Mouse (Mus musculus): Measurements from ENCODE around the gene 2510039O18Rik. TPM values are rescaled to one million over a fixed set of nuclear protein-coding genes. Genes with fewer than 3 reads are reported as not detected.

2510039O18Rik gene
- polyA plus RNA-seq, 1 experiment from 2014 or later, result 15.3 TPM

DNA sequence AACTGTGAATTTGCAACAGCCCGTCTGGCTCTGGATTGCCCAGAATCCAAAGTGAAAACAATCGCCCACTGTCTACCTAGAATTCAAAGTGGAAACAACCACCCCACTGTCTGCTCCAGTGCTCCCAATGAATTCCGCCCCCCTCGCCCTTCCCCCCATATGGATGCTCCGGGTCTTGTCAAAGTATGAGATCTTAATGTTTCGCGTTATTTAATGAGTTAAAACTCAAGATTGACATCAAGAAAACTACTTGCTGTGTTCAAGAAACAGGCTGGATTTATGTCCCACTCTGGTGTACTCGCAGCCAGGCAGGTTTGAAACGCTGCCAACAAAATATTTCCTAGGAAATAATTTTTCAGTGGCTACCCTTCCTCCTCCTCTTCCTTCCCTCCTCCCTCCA, 584 bp upstream of the 2510039O18Rik start:
- H3K36me3 ChIP-seq (ENCODE audit: control insufficient read depth, insufficient read depth, low read length), result peaks cover 7% of the 10 kb centered on the region; the same call in 1 of the 2 replicates
- H3K4me1 ChIP-seq (ENCODE audit: control insufficient read depth, insufficient read depth, low read length), result peaks cover 14% of the 10 kb centered on the region
- ATAC-seq (ENCODE audit: low FRiP score) (peak; percentile 23; the same call in 1 of the 2 replicates), DNase-seq (ENCODE audit: low spot score, missing footprints) (no peak)
- 63% methylated on average over 9 of the region's 9 CpGs for WGBS
- H3K27ac ChIP-seq (ENCODE audit: low read depth, low read length), result peak overlapping the region; percentile 26; the same call in 1 of the 2 replicates
- no peak overlapping the region for H3K4me3 ChIP-seq (ENCODE audit: low read depth, low read length)
- H3K9ac ChIP-seq (ENCODE audit: low read length), result no peak overlapping the region
- no peak overlapping the region for H3K4me2 ChIP-seq
- no peaks in the 10 kb centered on the region for H3K9me3 ChIP-seq (ENCODE audit: control insufficient read depth, low read length)
- H3K27me3 ChIP-seq (ENCODE audit: control insufficient read depth, insufficient read depth, low read length), result no peaks in the 10 kb centered on the region; the same call in 1 of the 2 replicates

DNA sequence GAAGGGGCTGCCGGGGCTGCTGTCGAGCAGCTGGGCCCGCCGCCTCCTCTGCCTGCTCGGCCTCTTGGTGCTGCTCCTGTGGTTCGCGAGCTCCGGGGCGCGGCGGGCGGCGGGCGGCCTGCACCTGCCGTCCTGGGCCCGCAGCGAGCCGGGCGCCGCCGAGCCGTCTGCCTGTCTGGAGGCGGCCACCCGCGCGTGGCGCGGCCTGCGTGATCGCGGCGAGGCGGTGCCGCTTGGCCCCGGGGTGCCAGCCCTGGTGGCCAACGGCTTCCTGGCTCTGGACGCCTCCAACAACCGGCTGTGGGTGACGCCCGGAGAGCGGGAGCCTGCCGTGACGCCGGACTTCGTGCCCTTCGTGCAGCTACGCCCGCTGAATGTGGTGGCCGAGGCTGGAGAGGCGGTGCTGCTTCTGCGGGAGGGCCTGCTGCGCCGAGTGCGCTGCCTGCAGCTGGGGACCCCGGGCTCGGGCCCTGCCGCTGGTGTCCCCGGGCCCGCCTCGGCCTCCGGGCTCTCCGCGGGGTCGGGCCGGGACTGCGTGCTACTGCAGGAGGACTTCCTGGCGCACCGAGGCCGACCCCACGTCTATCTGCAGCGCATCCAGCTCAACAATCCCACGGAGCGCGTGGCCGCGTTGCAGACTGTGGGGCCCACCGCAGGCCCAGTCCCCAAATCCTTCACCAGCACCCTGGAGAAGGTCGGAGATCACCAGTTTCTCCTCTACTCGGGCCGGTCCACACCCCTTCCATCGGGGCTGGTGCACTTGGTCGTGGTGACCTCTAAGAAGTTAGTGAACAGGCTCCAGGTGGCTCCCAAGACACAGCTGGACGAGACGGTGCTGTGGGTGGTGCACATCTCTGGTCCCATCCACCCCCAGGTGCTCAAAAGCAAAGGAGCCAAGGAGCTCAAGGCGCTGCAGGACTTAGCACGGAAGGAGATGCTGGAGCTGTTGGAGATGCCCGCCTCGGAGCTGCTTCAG, 638 bp downstream of the 2510039O18Rik start:
- H3K36me3 ChIP-seq (ENCODE audit: control insufficient read depth, insufficient read depth, low read length), result peaks cover 14% of the 10 kb centered on the region; the same call in 1 of the 2 replicates
- H3K4me3 ChIP-seq (ENCODE audit: low read depth, low read length), result peak overlapping the region; percentile 97
- H3K27ac ChIP-seq (ENCODE audit: low read depth, low read length), result 0 out of 2 replicates have a peak overlapping the region, but pooled peaks have one; percentile 5
- H3K9ac ChIP-seq (ENCODE audit: low read length), result peak overlapping the region; percentile 84
- H3K9me3 ChIP-seq (ENCODE audit: control insufficient read depth, low read length), result no peaks in the 10 kb centered on the region
- H3K4me1 ChIP-seq (ENCODE audit: control insufficient read depth, insufficient read depth, low read length), result peaks cover 14% of the 10 kb centered on the region
- no peaks in the 10 kb centered on the region; the same call in 1 of the 2 replicates for H3K27me3 ChIP-seq (ENCODE audit: control insufficient read depth, insufficient read depth, low read length)
- DNase-seq (ENCODE audit: low spot score, missing footprints) (no peak), ATAC-seq (ENCODE audit: low FRiP score) (peak; percentile 67)
- 9% methylated on average over 72 of the region's 88 CpGs for WGBS
- H3K4me2 ChIP-seq, result peak overlapping the region; percentile 100

GRCm38 (mm10) chr4:147943005-147943404, 2.3 kb downstream of the 2510039O18Rik start:
- Histone ChIP-seq H3K4me2 (no peak overlapping the region), H3K9me3 (ENCODE audit: control insufficient read depth, low read length) (no peaks in the 10 kb centered on the region), H3K4me3 (ENCODE audit: low read depth, low read length) (no peak overlapping the region), H3K36me3 (ENCODE audit: control insufficient read depth, insufficient read depth, low read length) (peaks cover 23% of the 10 kb centered on the region), H3K9ac (ENCODE audit: low read length) (no peak overlapping the region), H3K27ac (ENCODE audit: low read depth, low read length) (no peak overlapping the region), H3K27me3 (ENCODE audit: control insufficient read depth, insufficient read depth, low read length) (no peaks in the 10 kb centered on the region), H3K4me1 (ENCODE audit: control insufficient read depth, insufficient read depth, low read length) (peaks cover 14% of the 10 kb centered on the region)
- DNase-seq (ENCODE audit: low spot score, missing footprints), result no peak
- 94% methylated on average over 1 of the region's 1 CpGs for WGBS
- ATAC-seq (ENCODE audit: low FRiP score), result no peak

- Histone ChIP-seq H3K9ac (ENCODE audit: low read length) (no peak overlapping the region), H3K4me1 (ENCODE audit: control insufficient read depth, insufficient read depth, low read length) (0 out of 2 replicates have a peak, but pooled peaks cover 3% of the 10 kb centered on the region), H3K9me3 (ENCODE audit: control insufficient read depth, low read length) (no peaks in the 10 kb centered on the region), H3K36me3 (ENCODE audit: control insufficient read depth, insufficient read depth, low read length) (peaks cover 23% of the 10 kb centered on the region), H3K27ac (ENCODE audit: low read depth, low read length) (no peak overlapping the region), H3K4me2 (no peak overlapping the region), H3K4me3 (ENCODE audit: low read depth, low read length) (no peak overlapping the region), H3K27me3 (ENCODE audit: control insufficient read depth, insufficient read depth, low read length) (no peaks in the 10 kb centered on the region)
- DNase-seq (ENCODE audit: low spot score, missing footprints) (no peak), ATAC-seq (ENCODE audit: low FRiP score) (no peak)
- WGBS, result 56% methylated on average over 2 of the region's 2 CpGs
Observed at GRCm38 (mm10) chr4:147947511-147947910, 6.8 kb downstream of the 2510039O18Rik start.

GRCm38 (mm10) chr4:147953590-147953989, 12.9 kb downstream of the 2510039O18Rik start:
- Histone ChIP-seq H3K4me1 (ENCODE audit: control insufficient read depth, insufficient read depth, low read length) (no peaks in the 10 kb centered on the region), H3K9ac (ENCODE audit: low read length) (no peak overlapping the region), H3K4me3 (ENCODE audit: low read depth, low read length) (no peak overlapping the region), H3K9me3 (ENCODE audit: control insufficient read depth, low read length) (no peaks in the 10 kb centered on the region), H3K27me3 (ENCODE audit: control insufficient read depth, insufficient read depth, low read length) (no peaks in the 10 kb centered on the region), H3K36me3 (ENCODE audit: control insufficient read depth, insufficient read depth, low read length) (no peaks in the 10 kb centered on the region), H3K27ac (ENCODE audit: low read depth, low read length) (no peak overlapping the region), H3K4me2 (no peak overlapping the region)
- ATAC-seq (ENCODE audit: low FRiP score), result peak; percentile 52; the same call in 1 of the 2 replicates
- WGBS, result 10% methylated on average over 4 of the region's 4 CpGs
- peak; percentile 89 for DNase-seq (ENCODE audit: low spot score, missing footprints)

DNA sequence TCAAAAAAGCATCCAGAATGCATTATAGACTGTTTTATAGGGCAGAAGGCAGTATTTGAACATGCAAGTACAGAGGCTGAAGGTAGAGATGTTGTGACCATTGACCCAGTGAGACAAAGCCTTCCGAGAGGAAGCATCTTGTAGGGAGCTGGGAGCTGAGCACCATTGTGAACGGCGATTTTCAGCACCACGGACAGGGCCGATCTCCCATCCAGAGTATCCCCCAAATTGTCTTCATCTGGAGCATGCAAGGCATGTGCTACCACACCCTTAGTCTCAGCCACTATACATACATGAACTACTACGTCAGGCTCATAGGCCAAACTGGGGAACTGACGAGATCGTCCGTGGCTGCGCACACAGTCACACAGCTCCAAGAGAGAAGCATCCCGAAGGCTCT, 16.4 kb downstream of the 2510039O18Rik start:
- no peak for ATAC-seq (ENCODE audit: low FRiP score)
- Histone ChIP-seq H3K4me1 (ENCODE audit: control insufficient read depth, insufficient read depth, low read length) (no peaks in the 10 kb centered on the region), H3K27me3 (ENCODE audit: control insufficient read depth, insufficient read depth, low read length) (no peaks in the 10 kb centered on the region), H3K36me3 (ENCODE audit: control insufficient read depth, insufficient read depth, low read length) (no peaks in the 10 kb centered on the region), H3K4me3 (ENCODE audit: low read depth, low read length) (no peak overlapping the region), H3K4me2 (no peak overlapping the region), H3K27ac (ENCODE audit: low read depth, low read length) (no peak overlapping the region), H3K9ac (ENCODE audit: low read length) (no peak overlapping the region), H3K9me3 (ENCODE audit: control insufficient read depth, low read length) (no peaks in the 10 kb centered on the region)
- peak; percentile 89 for DNase-seq (ENCODE audit: low spot score, missing footprints)
- WGBS, result 40% methylated on average over 11 of the region's 11 CpGs

DNA sequence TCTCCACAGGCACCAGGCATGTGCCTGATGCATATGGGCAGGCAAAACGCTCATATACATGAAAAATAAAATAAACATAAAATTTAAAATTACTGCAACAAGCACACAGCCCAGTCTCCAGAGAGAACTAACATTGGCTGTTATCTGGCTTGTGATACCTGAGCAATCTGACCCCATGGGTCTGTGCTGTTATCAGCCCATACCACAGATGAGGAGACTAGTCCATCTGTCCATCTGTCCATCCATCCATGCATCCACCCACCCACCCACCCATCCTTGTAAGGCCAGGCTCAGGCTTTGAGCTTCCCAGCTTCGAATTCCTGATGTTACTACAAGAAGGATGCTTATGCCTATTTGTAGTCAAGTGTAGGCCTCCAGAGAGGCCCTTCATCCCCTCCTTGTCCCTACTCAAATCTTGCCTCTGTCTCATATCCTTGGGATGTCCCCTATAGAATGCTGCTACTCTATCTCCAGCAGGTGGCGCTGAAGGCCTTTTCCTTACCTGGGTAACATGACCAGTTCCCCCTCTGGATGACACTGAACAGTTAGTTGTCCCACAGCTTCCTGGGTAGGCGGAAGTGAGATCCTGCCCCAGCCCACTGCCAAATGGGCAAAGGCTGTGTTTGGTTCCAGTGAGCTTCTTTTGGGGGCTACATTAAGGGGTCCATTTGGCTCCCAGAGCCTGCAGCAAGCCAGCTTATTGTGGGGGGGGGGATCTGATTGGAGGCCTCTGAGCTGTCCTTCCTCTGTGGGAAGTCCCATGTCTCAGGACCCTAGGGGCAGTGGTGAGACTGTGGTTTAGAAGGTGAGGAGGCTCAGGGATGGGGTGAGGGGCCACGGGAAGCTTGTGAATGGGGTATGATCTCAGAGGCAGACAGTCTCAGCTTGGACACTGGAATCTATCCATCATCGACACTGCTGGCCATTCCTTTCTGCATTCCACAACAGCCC, 19.5 kb downstream of the 2510039O18Rik start:
- WGBS, result 46% methylated on average over 6 of the region's 6 CpGs
- ATAC-seq (ENCODE audit: low FRiP score) (peak; percentile 88), DNase-seq (ENCODE audit: low spot score, missing footprints) (peak; percentile 94)
- H3K4me2 ChIP-seq, result no peak overlapping the region
- H3K9me3 ChIP-seq (ENCODE audit: control insufficient read depth, low read length), result no peaks in the 10 kb centered on the region
- no peak overlapping the region for H3K27ac ChIP-seq (ENCODE audit: low read depth, low read length)
- H3K9ac ChIP-seq (ENCODE audit: low read length), result no peak overlapping the region
- H3K36me3 ChIP-seq (ENCODE audit: control insufficient read depth, insufficient read depth, low read length), result no peaks in the 10 kb centered on the region
- H3K4me3 ChIP-seq (ENCODE audit: low read depth, low read length), result no peak overlapping the region
- H3K27me3 ChIP-seq (ENCODE audit: control insufficient read depth, insufficient read depth, low read length), result no peaks in the 10 kb centered on the region
- no peaks in the 10 kb centered on the region for H3K4me1 ChIP-seq (ENCODE audit: control insufficient read depth, insufficient read depth, low read length)

GRCm38 (mm10) chr4:147962781-147963180, 22.1 kb downstream of the 2510039O18Rik start:
- H3K27ac ChIP-seq (ENCODE audit: low read depth, low read length), result no peak overlapping the region
- WGBS, result 61% methylated on average over 6 of the region's 6 CpGs
- no peaks in the 10 kb centered on the region for H3K36me3 ChIP-seq (ENCODE audit: control insufficient read depth, insufficient read depth, low read length)
- no peak overlapping the region for H3K4me2 ChIP-seq
- no peak overlapping the region for H3K9ac ChIP-seq (ENCODE audit: low read length)
- H3K9me3 ChIP-seq (ENCODE audit: control insufficient read depth, low read length), result no peaks in the 10 kb centered on the region
- H3K27me3 ChIP-seq (ENCODE audit: control insufficient read depth, insufficient read depth, low read length), result no peaks in the 10 kb centered on the region
- no peaks in the 10 kb centered on the region for H3K4me1 ChIP-seq (ENCODE audit: control insufficient read depth, insufficient read depth, low read length)
- ATAC-seq (ENCODE audit: low FRiP score) (no peak), DNase-seq (ENCODE audit: low spot score, missing footprints) (no peak)
- no peak overlapping the region for H3K4me3 ChIP-seq (ENCODE audit: low read depth, low read length)
